Mouse (Mus musculus) cerebellum, postnatal 14 days (tissue): Measurements from ENCODE around the gene Bbip1.

Source experiments
- DNase-seq, 2 experiments: peaks; one replicate each; pipeline ENCODE4 v3.0.0; 2021; ENCODE audit warnings: mixed read lengths in 2 of 2

Bbip1 gene

GRCm38 (mm10) chr19:53890274-53890673 is 54.2 kb downstream of the Bbip1 start:
- no peak for DNase-seq

GRCm38 (mm10) chr19:53889555-53889954 is 54.9 kb downstream of the Bbip1 start:
- DNase-seq = no peak

- DNase-seq = no peak
These were observed 56.1 kb downstream of the Bbip1 start for GRCm38 (mm10) chr19:53888331-53888730.

- DNase-seq = no peak
These were observed 56.6 kb downstream of the Bbip1 start for GRCm38 (mm10) chr19:53887822-53888221.

- peak; percentile 70 to 80 for DNase-seq
These were observed 57.7 kb downstream of the Bbip1 start for GRCm38 (mm10) chr19:53886576-53887370.

- no peak for DNase-seq
These were observed 59.0 kb downstream of the Bbip1 start for GRCm38 (mm10) chr19:53885450-53885849.

- DNase-seq = no peak
These were observed 62.6 kb downstream of the Bbip1 start for GRCm38 (mm10) chr19:53881786-53882185.

- no peak for DNase-seq
These were observed 64.0 kb downstream of the Bbip1 start for GRCm38 (mm10) chr19:53880460-53880859.
